Mouse (Mus musculus) embryonic facial prominence, embryonic 12.5 days (tissue): ENCODE measurements around the gene Tbc1d8b. TPM values are rescaled to one million over a fixed set of nuclear protein-coding genes. Genes with fewer than 3 reads are reported as not detected.

Source experiments
- ATAC-seq: fragments of 200-750 bp; cut with Nextera tagmentation; 2 replicates; pipeline ENCODE4 v1.8.0; 2017; ENCODE audit not compliant: insufficient number of reproducible peaks, insufficient read depth, low FRiP score, low TSS enrichment
- H3K27ac ChIP-seq: fragments of 300-500 bp; sonication (generic); 2 replicates; pipeline ENCODE4 v1.5.1; 2016; ENCODE audit warnings: mild to moderate bottlenecking
- H3K27me3 ChIP-seq: fragments of 300-500 bp; sonication (generic); 2 replicates; pipeline ENCODE4 v1.6.1; 2016; ENCODE audit warnings: mild to moderate bottlenecking, moderate library complexity
- H3K36me3 ChIP-seq: fragments of 300-500 bp; sonication (generic); 2 replicates; pipeline ENCODE4 v1.6.1; 2016; ENCODE audit warnings: mild to moderate bottlenecking
- H3K4me1 ChIP-seq: fragments of 300-500 bp; sonication (generic); 2 replicates; pipeline ENCODE4 v1.6.1; 2016
- H3K4me2 ChIP-seq: fragments of 300-500 bp; sonication (generic); replicated peaks from 2 replicates; pipeline ENCODE4 v1.6.1; 2016; ENCODE audit warnings: mild to moderate bottlenecking, moderate library complexity
- H3K4me3 ChIP-seq: fragments of 300-500 bp; sonication (generic); 2 replicates; pipeline ENCODE4 v1.5.1; 2016; ENCODE audit warnings: mild to moderate bottlenecking
- H3K9ac ChIP-seq: fragments of 300-500 bp; sonication (generic); 2 replicates; pipeline ENCODE4 v1.6.1; 2016; ENCODE audit warnings: mild to moderate bottlenecking, moderate library complexity
- H3K9me3 ChIP-seq: fragments of 300-500 bp; sonication (generic); 2 replicates; pipeline ENCODE4 v1.6.1; 2016; ENCODE audit warnings: mild to moderate bottlenecking, moderate library complexity
- WGBS: fragments of 180-500 bp; shearing (Covaris S2); methylation state at CpG from one replicate; pipeline ENCODE4 v1.1.7; 2016; 5-methylcytosine and 5-hydroxymethylcytosine counted together
- polyA plus RNA-seq: library from polyadenylated mRNA; unstranded; fragments of >200 nt; fragmentation: Nextera tagmentation; extraction: Ambion mirVana; gene quantifications from 2 replicates; pipeline ENCODE4 v1.2.1, GENCODE M21; 2016

Tbc1d8b gene
- polyA plus RNA-seq, result 1.9 and 2.7 TPM in 2 replicates

GRCm38 (mm10) chrX:139684775-139685695, at the start of gene Tbc1d8b:
TSS of gene Tbc1d8b (plus strand) at chrX:139684996.
- H3K27ac ChIP-seq, result no peak within 1 kb of the TSS
- peak within 1 kb of the TSS; percentile 45 for H3K9ac ChIP-seq
- no peaks in the 10 kb centered on the region for H3K4me1 ChIP-seq
- H3K4me3 ChIP-seq, result peak within 1 kb of the TSS; percentile 50
- WGBS, result 15% methylated on average over 43 of the region's 43 CpGs
- H3K36me3 ChIP-seq, result no peaks in the 10 kb centered on the region
- ATAC-seq, result peak; percentile 98
- H3K4me2 ChIP-seq, result peak within 1 kb of the TSS; percentile 53
- peaks cover 8% of the 10 kb centered on the region for H3K27me3 ChIP-seq
- no peaks in the 10 kb centered on the region for H3K9me3 ChIP-seq

- no peaks in the 10 kb centered on the region for H3K36me3 ChIP-seq
- no peak overlapping the region for H3K9ac ChIP-seq
- H3K9me3 ChIP-seq, result no peaks in the 10 kb centered on the region
- no peak overlapping the region for H3K4me3 ChIP-seq
- WGBS, result 60% methylated on average over 2 of the region's 2 CpGs
- no peaks in the 10 kb centered on the region for H3K4me1 ChIP-seq
- H3K27ac ChIP-seq, result no peak overlapping the region
- H3K4me2 ChIP-seq, result no peak overlapping the region
- no peak for ATAC-seq
- no peaks in the 10 kb centered on the region for H3K27me3 ChIP-seq
Measured at GRCm38 (mm10) chrX:139639744-139640143, 45.1 kb upstream of the Tbc1d8b start.

GRCm38 (mm10) chrX:139640418-139640817, 44.4 kb upstream of the Tbc1d8b start:
- H3K4me3 ChIP-seq, result no peak overlapping the region
- no peaks in the 10 kb centered on the region for H3K27me3 ChIP-seq
- H3K36me3 ChIP-seq, result no peaks in the 10 kb centered on the region
- ATAC-seq, result no peak
- H3K9ac ChIP-seq, result no peak overlapping the region
- H3K4me1 ChIP-seq, result no peaks in the 10 kb centered on the region
- no peak overlapping the region for H3K27ac ChIP-seq
- no peak overlapping the region for H3K4me2 ChIP-seq
- no peaks in the 10 kb centered on the region for H3K9me3 ChIP-seq

- H3K9me3 ChIP-seq, result no peaks in the 10 kb centered on the region
- H3K36me3 ChIP-seq, result no peaks in the 10 kb centered on the region
- no peaks in the 10 kb centered on the region for H3K4me1 ChIP-seq
- H3K27me3 ChIP-seq, result 0 out of 2 replicates have a peak, but pooled peaks cover 4% of the 10 kb centered on the region
- WGBS, result 78% methylated on average over 5 of the region's 5 CpGs
- ATAC-seq, result no peak
- no peak overlapping the region for H3K9ac ChIP-seq
- H3K4me3 ChIP-seq, result no peak overlapping the region
- H3K27ac ChIP-seq, result no peak overlapping the region
- no peak overlapping the region for H3K4me2 ChIP-seq
Measured at GRCm38 (mm10) chrX:139652226-139652625, 32.6 kb upstream of the Tbc1d8b start.

- Histone ChIP-seq H3K4me1 (no peaks in the 10 kb centered on the region), H3K9me3 (no peaks in the 10 kb centered on the region), H3K36me3 (no peaks in the 10 kb centered on the region), H3K9ac (no peak overlapping the region), H3K27me3 (0 out of 2 replicates have a peak, but pooled peaks cover 4% of the 10 kb centered on the region), H3K4me3 (no peak overlapping the region), H3K27ac (no peak overlapping the region), H3K4me2 (no peak overlapping the region)
- ATAC-seq, result no peak
- 93% methylated on average over 3 of the region's 3 CpGs for WGBS
Measured at GRCm38 (mm10) chrX:139653292-139653691, 31.5 kb upstream of the Tbc1d8b start.

- Histone ChIP-seq H3K4me3 (no peak overlapping the region), H3K4me2 (no peak overlapping the region), H3K4me1 (no peaks in the 10 kb centered on the region), H3K9me3 (no peaks in the 10 kb centered on the region), H3K27ac (no peak overlapping the region), H3K9ac (no peak overlapping the region), H3K27me3 (0 out of 2 replicates have a peak, but pooled peaks cover 4% of the 10 kb centered on the region), H3K36me3 (no peaks in the 10 kb centered on the region)
- ATAC-seq, result no peak
- WGBS, result 66% methylated on average over 5 of the region's 5 CpGs
Measured at GRCm38 (mm10) chrX:139654350-139655063, 30.3 kb upstream of the Tbc1d8b start.

- H3K4me2 ChIP-seq, result no peak overlapping the region
- WGBS, result 52% methylated on average over 1 of the region's 1 CpGs
- H3K27me3 ChIP-seq, result no peaks in the 10 kb centered on the region
- H3K4me3 ChIP-seq, result no peak overlapping the region
- H3K9me3 ChIP-seq, result no peaks in the 10 kb centered on the region
- H3K4me1 ChIP-seq, result no peaks in the 10 kb centered on the region
- no peak overlapping the region for H3K9ac ChIP-seq
- no peaks in the 10 kb centered on the region for H3K36me3 ChIP-seq
- no peak for ATAC-seq
- no peak overlapping the region for H3K27ac ChIP-seq
Measured at GRCm38 (mm10) chrX:139662111-139662510, 22.7 kb upstream of the Tbc1d8b start.

- H3K27ac ChIP-seq, result no peak overlapping the region
- no peak overlapping the region for H3K4me3 ChIP-seq
- ATAC-seq, result no peak
- 71% methylated on average over 2 of the region's 2 CpGs for WGBS
- H3K27me3 ChIP-seq, result 0 out of 2 replicates have a peak, but pooled peaks cover 3% of the 10 kb centered on the region
- H3K4me2 ChIP-seq, result no peak overlapping the region
- H3K4me1 ChIP-seq, result no peaks in the 10 kb centered on the region
- no peaks in the 10 kb centered on the region for H3K9me3 ChIP-seq
- no peak overlapping the region for H3K9ac ChIP-seq
- H3K36me3 ChIP-seq, result no peaks in the 10 kb centered on the region
Measured at GRCm38 (mm10) chrX:139665829-139666228, 19.0 kb upstream of the Tbc1d8b start.

GRCm38 (mm10) chrX:139684410-139684774, 404 bp upstream of the Tbc1d8b start:
- no peak; the same call in 1 of the 2 replicates for ATAC-seq

GRCm38 (mm10) chrX:139714381-139714780, 29.6 kb downstream of the Tbc1d8b start, which contains the start of gene Gm15013:
TSS of gene Gm15013 (minus strand) at chrX:139714481.
- no peaks in the 10 kb centered on the region for H3K9me3 ChIP-seq
- H3K36me3 ChIP-seq, result no peaks in the 10 kb centered on the region
- H3K4me1 ChIP-seq, result no peaks in the 10 kb centered on the region
- no peak within 1 kb of the TSS for H3K4me2 ChIP-seq
- 96% methylated on average over 8 of the region's 8 CpGs for WGBS
- no peak for ATAC-seq
- H3K27ac ChIP-seq, result no peak within 1 kb of the TSS
- no peaks in the 10 kb centered on the region for H3K27me3 ChIP-seq
- no peak within 1 kb of the TSS for H3K4me3 ChIP-seq
- no peak within 1 kb of the TSS for H3K9ac ChIP-seq

More at GRCm38 (mm10) chrX:139684410-139684774, 404 bp upstream of the Tbc1d8b start:
- Histone ChIP-seq H3K4me1 (no peaks in the 10 kb centered on the region), H3K27me3 (peaks cover 8% of the 10 kb centered on the region), H3K27ac (no peak overlapping the region), H3K9me3 (no peaks in the 10 kb centered on the region), H3K4me3 (peak overlapping the region; percentile 50), H3K4me2 (peak overlapping the region; percentile 46), H3K36me3 (no peaks in the 10 kb centered on the region), H3K9ac (no peak overlapping the region)
- 27% methylated on average over 8 of the region's 8 CpGs for WGBS

GRCm38 (mm10) chrX:139722350-139722749, 37.6 kb downstream of the Tbc1d8b start:
- Histone ChIP-seq H3K9ac (no peak overlapping the region), H3K36me3 (no peaks in the 10 kb centered on the region), H3K4me2 (no peak overlapping the region), H3K4me1 (no peaks in the 10 kb centered on the region), H3K27me3 (no peaks in the 10 kb centered on the region), H3K9me3 (no peaks in the 10 kb centered on the region), H3K27ac (no peak overlapping the region), H3K4me3 (no peak overlapping the region)
- no peak for ATAC-seq
- 93% methylated on average over 2 of the region's 2 CpGs for WGBS
